Mouse (Mus musculus): Measurements from ENCODE around the gene Taf6l.

Taf6l gene

GRCm38 (mm10) chr19:8790171-8790570 lies 4.0 kb upstream of the Taf6l start:
- peak in 1 of 2 experiments; percentile 47 for DNase-seq (ENCODE audit: low spot score in 2 of 2)

- DNase-seq (ENCODE audit: low spot score in 2 of 2) = peak in 1 of 2 experiments; percentile 50
Observed at GRCm38 (mm10) chr19:8789171-8789570, 3.0 kb upstream of the Taf6l start.

GRCm38 (mm10) chr19:8788521-8788920 lies 2.3 kb upstream of the Taf6l start:
- DNase-seq (ENCODE audit: low spot score in 2 of 2) = no peak

- no peak for DNase-seq (ENCODE audit: low spot score in 2 of 2)
Observed at GRCm38 (mm10) chr19:8774951-8775421, 11.2 kb downstream of the Taf6l start.

GRCm38 (mm10) chr19:8774086-8774835 lies 12.0 kb downstream of the Taf6l start, which contains the start of gene Tmem179b:
TSS of gene Tmem179b (minus strand) at chr19:8774467.
- peak; percentile 97 to 98 for DNase-seq (ENCODE audit: low spot score in 2 of 2)

GRCm38 (mm10) chr19:8773409-8773808 lies 12.8 kb downstream of the Taf6l start:
- no peak for DNase-seq (ENCODE audit: low spot score in 2 of 2)

GRCm38 (mm10) chr19:8772996-8773395 lies 13.2 kb downstream of the Taf6l start:
- no peak for DNase-seq (ENCODE audit: low spot score in 2 of 2)

- DNase-seq (ENCODE audit: low spot score in 2 of 2) = peak; percentile 79 to 80
Observed at GRCm38 (mm10) chr19:8770567-8771270, 15.5 kb downstream of the Taf6l start, which contains the start of gene Tmem223. TSS of gene Tmem223 (plus strand) at chr19:8770996.

GRCm38 (mm10) chr19:8765562-8765961 lies 20.7 kb downstream of the Taf6l start:
- DNase-seq (ENCODE audit: low spot score in 2 of 2) = no peak

- DNase-seq (ENCODE audit: low spot score in 2 of 2) = no peak
Observed at GRCm38 (mm10) chr19:8763276-8763675, 22.9 kb downstream of the Taf6l start.

- DNase-seq (ENCODE audit: low spot score in 2 of 2) = no peak
Observed at GRCm38 (mm10) chr19:8760757-8761156, 25.5 kb downstream of the Taf6l start.

- DNase-seq (ENCODE audit: low spot score in 2 of 2) = no peak
Observed at GRCm38 (mm10) chr19:8758899-8759298, 27.3 kb downstream of the Taf6l start.

- no peak for DNase-seq (ENCODE audit: low spot score in 2 of 2)
Observed at GRCm38 (mm10) chr19:8757471-8757998, 28.7 kb downstream of the Taf6l start.

GRCm38 (mm10) chr19:8756635-8757387 lies 29.4 kb downstream of the Taf6l start, which contains the start of gene Nxf1:
TSS of gene Nxf1 (plus strand) at chr19:8757073.
- DNase-seq (ENCODE audit: low spot score in 2 of 2) = peak; percentile 89 to 94

GRCm38 (mm10) chr19:8755652-8756051 lies 30.6 kb downstream of the Taf6l start:
- no peak for DNase-seq (ENCODE audit: low spot score in 2 of 2)

GRCm38 (mm10) chr19:8747368-8747767 lies 38.8 kb downstream of the Taf6l start:
- no peak for DNase-seq (ENCODE audit: low spot score in 2 of 2)

GRCm38 (mm10) chr19:8745382-8745781 lies 40.8 kb downstream of the Taf6l start:
- DNase-seq (ENCODE audit: low spot score in 2 of 2) = no peak

GRCm38 (mm10) chr19:8742176-8742575 lies 44.0 kb downstream of the Taf6l start:
- no peak for DNase-seq (ENCODE audit: low spot score in 2 of 2)

GRCm38 (mm10) chr19:8741243-8741869 lies 44.9 kb downstream of the Taf6l start, which contains the start of gene Stx5a:
TSS of gene Stx5a (plus strand) at chr19:8741413.
- peak; percentile 97 for DNase-seq (ENCODE audit: low spot score in 2 of 2)

GRCm38 (mm10) chr19:8740603-8741002 lies 45.6 kb downstream of the Taf6l start, which contains the start of gene 1700092M07Rik:
TSS of gene 1700092M07Rik (plus strand) at chr19:8740718.
- DNase-seq (ENCODE audit: low spot score in 2 of 2) = no peak

- DNase-seq (ENCODE audit: low spot score in 2 of 2) = no peak
Observed at GRCm38 (mm10) chr19:8739646-8740045, 46.6 kb downstream of the Taf6l start.

Measured in frontal cortex, postnatal 36 days (tissue).